Mouse (Mus musculus): ENCODE data around the gene Atp8b5. TPM values are rescaled to one million over a fixed set of nuclear protein-coding genes. Genes with fewer than 3 reads are reported as not detected.

Atp8b5 gene
- polyA plus RNA-seq, 1 experiment from 2014 or later, result 0.14 TPM

GRCm38 (mm10) chr4:43372155-43372554 lies 105.2 kb downstream of the Atp8b5 start:
- Histone ChIP-seq H3K4me1 (ENCODE audit: insufficient read depth, low read depth, low read length) (no peaks in the 10 kb centered on the region), H3K4me2 (replicated peaks; ENCODE audit: low read depth, low read length) (no peak overlapping the region), H3K9ac (replicated peaks; ENCODE audit: low read depth) (no peak overlapping the region), H3K36me3 (ENCODE audit: insufficient read depth, low read length) (no peaks in the 10 kb centered on the region), H3K27me3 (replicated peaks; ENCODE audit: insufficient read depth, low read length) (no peaks in the 10 kb centered on the region), H3K27ac (ENCODE audit: low read length) (no peak overlapping the region), H3K9me3 (ENCODE audit: low read length) (no peaks in the 10 kb centered on the region), H3K4me3 (ENCODE audit: low read depth, low read length) (no peak overlapping the region)
- 47% methylated on average over 4 of the region's 4 CpGs for WGBS
- TF ChIP-seq EP300 (IDR thresholded peaks at IDR 0.05) (no peak), CTCF (IDR thresholded peaks at IDR 0.05) (peak; percentile 64)
- ATAC-seq (peak; percentile 77), DNase-seq (ENCODE audit: low spot score) (peak; percentile 56)

DNA sequence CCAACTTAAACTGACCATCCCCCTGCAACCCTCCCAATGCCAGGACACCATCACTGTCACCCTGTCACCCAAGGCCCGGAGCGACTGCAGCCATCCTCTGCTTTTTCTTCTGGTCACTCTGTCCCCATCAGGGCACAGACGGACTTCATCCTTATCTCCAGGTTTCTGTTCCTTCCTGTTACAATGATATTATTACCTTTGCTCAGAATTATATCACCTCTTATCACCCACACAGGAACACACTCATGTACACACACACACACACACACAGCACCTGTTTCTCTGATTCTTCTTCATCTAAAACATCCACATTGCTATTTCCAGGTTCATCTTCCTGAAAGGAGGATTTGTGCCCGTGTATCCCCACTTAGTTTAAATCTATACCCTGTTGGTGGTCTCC lies 107.3 kb downstream of the Atp8b5 start:
- DNase-seq (ENCODE audit: low spot score), result no peak
- H3K4me1 ChIP-seq (ENCODE audit: insufficient read depth, low read depth, low read length), result no peaks in the 10 kb centered on the region
- TF ChIP-seq EP300 (IDR thresholded peaks at IDR 0.05) (no peak), CTCF (IDR thresholded peaks at IDR 0.05) (no peak)
- no peak overlapping the region for H3K4me2 ChIP-seq (replicated peaks; ENCODE audit: low read depth, low read length)
- no peak overlapping the region for H3K27ac ChIP-seq (ENCODE audit: low read length)
- H3K4me3 ChIP-seq (ENCODE audit: low read depth, low read length), result no peak overlapping the region
- no peaks in the 10 kb centered on the region for H3K9me3 ChIP-seq (ENCODE audit: low read length)
- H3K9ac ChIP-seq (replicated peaks; ENCODE audit: low read depth), result no peak overlapping the region
- WGBS, result 63% methylated on average over 4 of the region's 4 CpGs
- no peaks in the 10 kb centered on the region for H3K36me3 ChIP-seq (ENCODE audit: insufficient read depth, low read length)
- H3K27me3 ChIP-seq (replicated peaks; ENCODE audit: insufficient read depth, low read length), result no peaks in the 10 kb centered on the region
- ATAC-seq, result no peak

GRCm38 (mm10) chr4:43379601-43380000 lies 112.6 kb downstream of the Atp8b5 start:
- TF ChIP-seq EP300 (IDR thresholded peaks at IDR 0.05) (no peak), CTCF (IDR thresholded peaks at IDR 0.05) (no peak)
- ATAC-seq, result no peak
- WGBS, result 85% methylated on average over 6 of the region's 6 CpGs
- Histone ChIP-seq H3K36me3 (ENCODE audit: insufficient read depth, low read length) (no peaks in the 10 kb centered on the region), H3K27me3 (replicated peaks; ENCODE audit: insufficient read depth, low read length) (no peaks in the 10 kb centered on the region), H3K4me2 (replicated peaks; ENCODE audit: low read depth, low read length) (no peak overlapping the region), H3K27ac (ENCODE audit: low read length) (no peak overlapping the region), H3K4me1 (ENCODE audit: insufficient read depth, low read depth, low read length) (peaks cover 7% of the 10 kb centered on the region), H3K4me3 (ENCODE audit: low read depth, low read length) (no peak overlapping the region), H3K9me3 (ENCODE audit: low read length) (no peaks in the 10 kb centered on the region), H3K9ac (replicated peaks; ENCODE audit: low read depth) (no peak overlapping the region)
- DNase-seq (ENCODE audit: low spot score), result no peak

DNA sequence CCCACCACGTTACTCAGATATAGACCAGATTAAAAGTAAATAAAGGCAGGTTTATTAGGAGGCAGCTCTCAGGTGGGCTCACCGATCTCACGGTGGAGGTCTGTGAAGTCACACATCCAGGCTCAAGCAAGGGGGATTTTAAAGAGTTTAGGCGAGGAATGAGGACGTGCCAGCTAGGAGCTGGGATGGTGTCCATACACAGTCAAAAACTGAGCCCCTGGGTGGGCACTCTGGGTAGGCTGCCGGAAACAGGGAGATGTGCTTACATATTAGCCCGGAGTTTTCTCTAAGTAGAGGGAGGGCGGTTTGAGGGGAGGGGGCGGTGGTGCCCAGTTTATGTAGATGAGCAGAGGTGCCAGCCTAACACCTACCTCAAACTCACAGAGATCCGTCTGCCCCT lies 114.0 kb downstream of the Atp8b5 start:
- WGBS, result 31% methylated on average over 10 of the region's 10 CpGs
- Histone ChIP-seq H3K9ac (replicated peaks; ENCODE audit: low read depth) (peak overlapping the region; percentile 91), H3K9me3 (ENCODE audit: low read length) (no peaks in the 10 kb centered on the region), H3K4me2 (replicated peaks; ENCODE audit: low read depth, low read length) (peak overlapping the region; percentile 85), H3K36me3 (ENCODE audit: insufficient read depth, low read length) (no peaks in the 10 kb centered on the region), H3K27ac (ENCODE audit: low read length) (peak overlapping the region; percentile 96), H3K27me3 (replicated peaks; ENCODE audit: insufficient read depth, low read length) (no peaks in the 10 kb centered on the region), H3K4me3 (ENCODE audit: low read depth, low read length) (peak overlapping the region; percentile 77), H3K4me1 (ENCODE audit: insufficient read depth, low read depth, low read length) (peaks cover 7% of the 10 kb centered on the region)
- DNase-seq (ENCODE audit: low spot score), result no peak
- ATAC-seq, result no peak
- no peak; the same call in 1 of the 2 replicates for TF ChIP-seq CTCF (IDR thresholded peaks at IDR 0.05)
- TF ChIP-seq EP300 (IDR thresholded peaks at IDR 0.05), result no peak

GRCm38 (mm10) chr4:43381408-43382154 lies 114.6 kb downstream of the Atp8b5 start, which contains the start of gene Rusc2:
Gene Rusc2, plus strand, starts transcription at chr4:43381979.
- no peaks in the 10 kb centered on the region for H3K36me3 ChIP-seq (ENCODE audit: insufficient read depth, low read length)
- peak within 1 kb of the TSS; percentile 85 for H3K4me2 ChIP-seq (replicated peaks; ENCODE audit: low read depth, low read length)
- H3K4me3 ChIP-seq (ENCODE audit: low read depth, low read length), result peak within 1 kb of the TSS; percentile 77
- H3K9me3 ChIP-seq (ENCODE audit: low read length), result no peaks in the 10 kb centered on the region
- ATAC-seq, result peak; percentile 95
- H3K9ac ChIP-seq (replicated peaks; ENCODE audit: low read depth), result peak within 1 kb of the TSS; percentile 91
- DNase-seq (ENCODE audit: low spot score), result peak; percentile 97
- 2% methylated on average over 45 of the region's 63 CpGs for whole genome bisulfite sequencing
- peak within 1 kb of the TSS; percentile 96 for H3K27ac ChIP-seq (ENCODE audit: low read length)
- no peaks in the 10 kb centered on the region for H3K27me3 ChIP-seq (replicated peaks; ENCODE audit: insufficient read depth, low read length)
- H3K4me1 ChIP-seq (ENCODE audit: insufficient read depth, low read depth, low read length), result peaks cover 7% of the 10 kb centered on the region
- peak; percentile 73 for TF ChIP-seq CTCF (IDR thresholded peaks at IDR 0.05)
- no peak for TF ChIP-seq EP300 (IDR thresholded peaks at IDR 0.05)

DNA sequence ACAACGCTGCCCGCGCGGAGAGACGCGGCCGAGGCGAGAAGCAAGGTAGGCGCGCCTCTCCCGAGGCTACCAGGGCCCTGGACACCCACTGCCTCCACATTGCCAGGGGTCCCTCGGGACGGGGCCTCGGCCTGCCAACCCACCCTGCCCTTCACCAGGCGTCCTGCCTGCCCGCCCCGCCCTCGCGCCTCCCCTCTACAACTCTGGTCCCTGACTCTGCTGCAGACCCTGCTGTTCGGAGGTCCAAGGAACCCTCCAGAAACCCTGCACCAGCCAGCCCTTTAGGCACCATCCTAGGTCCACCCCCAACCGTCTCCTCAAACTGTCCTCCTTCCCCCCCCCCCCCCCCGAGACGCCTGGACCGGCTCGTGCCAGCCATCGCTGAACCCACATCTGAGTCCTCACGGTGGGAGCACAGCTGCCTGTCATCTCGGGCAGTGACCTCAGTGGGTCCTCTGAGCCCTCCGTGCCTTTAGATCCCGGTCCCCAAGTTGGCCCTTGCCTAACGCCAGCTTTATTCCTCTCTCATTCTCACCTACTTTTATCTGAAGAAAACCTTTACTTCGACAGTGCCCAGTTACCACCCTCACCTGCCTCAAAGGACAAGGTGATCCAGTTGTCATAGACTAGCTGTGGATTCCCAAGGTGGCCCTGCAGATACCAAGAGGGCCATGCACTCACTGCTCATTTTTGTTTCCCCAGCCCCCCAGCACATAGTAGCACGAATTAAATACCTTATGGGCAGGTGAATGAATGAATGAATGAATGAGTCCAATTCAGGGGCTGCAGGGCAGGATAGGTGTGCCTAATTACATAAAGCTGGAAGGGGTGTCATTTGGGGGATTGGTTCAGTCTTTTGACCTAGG lies 115.4 kb downstream of the Atp8b5 start:
- H3K4me3 ChIP-seq (ENCODE audit: low read depth, low read length), result peak overlapping the region; percentile 77
- H3K36me3 ChIP-seq (ENCODE audit: insufficient read depth, low read length), result no peaks in the 10 kb centered on the region
- H3K4me2 ChIP-seq (replicated peaks; ENCODE audit: low read depth, low read length), result peak overlapping the region; percentile 85
- no peaks in the 10 kb centered on the region for H3K9me3 ChIP-seq (ENCODE audit: low read length)
- peaks cover 7% of the 10 kb centered on the region for H3K4me1 ChIP-seq (ENCODE audit: insufficient read depth, low read depth, low read length)
- DNase-seq (ENCODE audit: low spot score) (peak; percentile 67), ATAC-seq (peak; percentile 63)
- WGBS, result 4% methylated on average over 17 of the region's 33 CpGs
- no peaks in the 10 kb centered on the region for H3K27me3 ChIP-seq (replicated peaks; ENCODE audit: insufficient read depth, low read length)
- TF ChIP-seq CTCF (IDR thresholded peaks at IDR 0.05) (no peak), EP300 (IDR thresholded peaks at IDR 0.05) (no peak)
- peak overlapping the region; percentile 96 for H3K27ac ChIP-seq (ENCODE audit: low read length)
- H3K9ac ChIP-seq (replicated peaks; ENCODE audit: low read depth), result peak overlapping the region; percentile 91
